Mouse (Mus musculus) monocyte, adult 2 months (primary cell): Measurements from ENCODE around the gene Ccdc8.

Experiments
- DNase-seq, 2 experiments: peaks; one replicate each; pipeline ENCODE4 v3.0.0; 2022; ENCODE audit warnings: low spot score in 2 of 2, low read depth in 1 of 2

The Ccdc8 gene

DNA sequence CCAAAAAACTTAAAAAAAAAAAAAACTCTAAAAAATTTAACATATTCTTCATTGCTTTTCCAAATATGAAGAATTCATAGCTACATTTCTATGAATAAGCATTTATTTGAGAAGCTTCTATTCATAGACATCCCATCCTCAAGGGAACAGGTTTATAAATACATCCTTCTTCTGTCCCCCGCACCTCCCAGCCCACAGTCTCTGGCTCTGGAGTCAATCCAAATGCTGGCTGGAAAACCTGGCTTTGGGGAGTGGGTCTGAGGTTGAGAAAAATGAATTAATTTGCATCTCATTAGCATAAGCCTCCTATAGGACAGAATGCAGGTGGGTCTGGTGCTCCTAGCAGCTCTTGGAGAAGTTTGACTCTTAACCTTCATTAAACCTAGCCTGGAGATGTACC lies 53.2 kb downstream of the Ccdc8 start:
- no peak for DNase-seq
